ENCODE assay signal across 10 mouse cellular contexts in the genomic region with DNA sequence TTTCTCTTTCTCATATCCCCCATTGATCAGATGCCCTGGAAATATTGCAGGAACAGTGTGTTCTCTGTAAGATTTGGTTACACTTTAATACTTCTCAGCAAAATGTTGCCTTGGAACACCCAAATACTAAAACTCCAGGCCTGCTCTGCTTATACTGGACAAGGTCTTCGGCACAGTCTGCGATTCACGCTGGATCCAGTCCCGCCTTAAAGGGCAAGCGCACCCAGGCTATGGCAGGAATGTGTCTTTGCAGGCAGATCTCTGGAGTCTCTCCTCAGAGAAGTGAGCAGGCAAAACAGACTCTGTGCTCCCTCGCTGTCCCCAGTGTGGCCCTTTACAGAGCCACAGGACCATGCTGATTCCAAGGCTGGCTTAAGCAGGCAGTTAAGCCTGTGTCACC.
DNase-seq lines count a peak whose midpoint lies in the region; ATAC-seq and TF ChIP-seq lines count a peak whose summit lies in the region.
"Had no signal": no experiment of that assay in that cellular context is flagged by ENCODE, and none has a peak within 500 bp of the region (broad histone marks: within the 10 kb centered on the region; RNA-seq: fewer than 3 reads in every experiment).

No protein-coding gene starts in this region.

- ATAC-seq in cerebellum, adult (ENCODE audit: insufficient number of reproducible peaks, low FRiP score, low TSS enrichment), result no peak
- ATAC-seq in limb, embryonic 12.5 days (ENCODE audit: insufficient number of reproducible peaks, insufficient read depth, low FRiP score, low TSS enrichment, low read depth), result no peak; the same call in 1 of the 2 replicates
- ATAC-seq in stomach, postnatal 0 days (ENCODE audit: low FRiP score, low TSS enrichment), result peak; percentile 70; the same call in 1 of the 2 replicates
- no peak for ATAC-seq in neural tube, embryonic 15.5 days (ENCODE audit: low FRiP score)

- peak overlapping the region; percentile 25; the same call in 1 of the 2 replicates for H3K27ac ChIP-seq in limb, embryonic 12.5 days
- H3K27ac ChIP-seq in stomach, postnatal 0 days (replicated peaks), result peak overlapping the region; percentile 78
- H3K27ac ChIP-seq in neural tube, embryonic 15.5 days (replicated peaks), result no peak overlapping the region
- H3K27ac ChIP-seq: liver, embryonic 14.5 days had no signal

- H3K4me3 ChIP-seq in limb, embryonic 12.5 days (replicated peaks), result no peak overlapping the region
- no peak overlapping the region for H3K4me3 ChIP-seq in stomach, postnatal 0 days (ENCODE audit: low read depth, low read length)
- no peak overlapping the region for H3K4me3 ChIP-seq in neural tube, embryonic 15.5 days (replicated peaks)

- peak; percentile 39 for TF ChIP-seq CTCF in stomach, postnatal 0 days (IDR thresholded peaks at IDR 0.05; ENCODE audit: low read depth)

- no peaks in the 10 kb centered on the region for H3K9me3 ChIP-seq in limb, embryonic 12.5 days
- H3K9me3 ChIP-seq in stomach, postnatal 0 days (ENCODE audit: control insufficient read depth, low read length), result no peaks in the 10 kb centered on the region
- H3K9me3 ChIP-seq in neural tube, embryonic 15.5 days (replicated peaks), result no peaks in the 10 kb centered on the region

- no peak for TF ChIP-seq EP300 in stomach, postnatal 0 days (optimal IDR thresholded peaks at IDR 0.05)

- WGBS in limb, embryonic 12.5 days, result 51% methylated on average over 6 of the region's 6 CpGs
- WGBS in stomach, postnatal 0 days, result 26% methylated on average over 6 of the region's 6 CpGs
- WGBS in neural tube, embryonic 15.5 days, result 75% methylated on average over 6 of the region's 6 CpGs

- H3K27me3 ChIP-seq in limb, embryonic 12.5 days, result peaks cover 9% of the 10 kb centered on the region; the same call in 1 of the 2 replicates
- no peaks in the 10 kb centered on the region for H3K27me3 ChIP-seq in stomach, postnatal 0 days (ENCODE audit: control insufficient read depth, insufficient read depth, low read length)
- no peaks in the 10 kb centered on the region for H3K27me3 ChIP-seq in neural tube, embryonic 15.5 days (replicated peaks)

- peaks cover 30% of the 10 kb centered on the region for H3K4me1 ChIP-seq in limb, embryonic 12.5 days (replicated peaks)
- H3K4me1 ChIP-seq in stomach, postnatal 0 days (replicated peaks; ENCODE audit: control insufficient read depth, insufficient read depth), result no peaks in the 10 kb centered on the region
- H3K4me1 ChIP-seq in neural tube, embryonic 15.5 days, result no peaks in the 10 kb centered on the region

- H3K9ac ChIP-seq in limb, embryonic 12.5 days (replicated peaks), result no peak overlapping the region
- H3K9ac ChIP-seq in stomach, postnatal 0 days (ENCODE audit: low read length), result no peak overlapping the region; the same call in 1 of the 2 replicates
- no peak overlapping the region for H3K9ac ChIP-seq in neural tube, embryonic 15.5 days (replicated peaks)
- H3K9ac ChIP-seq: liver, embryonic 14.5 days had no signal

- H3K36me3 ChIP-seq in limb, embryonic 12.5 days, result no peaks in the 10 kb centered on the region
- no peaks in the 10 kb centered on the region for H3K36me3 ChIP-seq in stomach, postnatal 0 days (ENCODE audit: control insufficient read depth, insufficient read depth, low read length)
- no peaks in the 10 kb centered on the region for H3K36me3 ChIP-seq in neural tube, embryonic 15.5 days

- DNase-seq in cerebellum, postnatal 10 days, result peak; percentile 45
- DNase-seq in heart, adult 9 months (ENCODE audit: low spot score in 2 of 2), result peak; percentile 58 to 66
- DNase-seq in stomach, postnatal 0 days (ENCODE audit: low spot score), result no peak
- DNase-seq in layer of hippocampus, adult 8-10 months (ENCODE audit: low spot score in 2 of 2), result no peak
- DNase-seq in spleen, adult 18-20 months, result no peak
- DNase-seq: thymus, postnatal 25 days had no signal

- H3K4me2 ChIP-seq in limb, embryonic 12.5 days, result no peak overlapping the region
- no peak overlapping the region for H3K4me2 ChIP-seq in stomach, postnatal 0 days (replicated peaks; ENCODE audit: low read depth)
- no peak overlapping the region for H3K4me2 ChIP-seq in neural tube, embryonic 15.5 days

Comparison
In these comparisons a context has a peak if more than half of its experiments do, and no peak if none do; other contexts are left out.
1. DNase-seq: peak in cerebellum, postnatal 10 days (2 of 2) and heart, adult 9 months (2 of 2); none in stomach, postnatal 0 days (single experiment), layer of hippocampus, adult 8-10 months (0 of 2) and spleen, adult 18-20 months (0 of 2).